Mouse (Mus musculus): ENCODE data around the gene Ptger4. TPM values are rescaled to one million over a fixed set of nuclear protein-coding genes. Genes with fewer than 3 reads are reported as not detected.

Gene Ptger4
- polyA plus RNA-seq, 1 experiment from 2014 or later = 3.4 TPM

- no peak overlapping the region for H3K27ac ChIP-seq (replicated peaks; ENCODE audit: low read depth, low read length)
- 78% methylated on average over 10 of the region's 10 CpGs for WGBS
- no peak overlapping the region for H3K9ac ChIP-seq (ENCODE audit: low read depth, low read length)
- no peak for DNase-seq (ENCODE audit: low spot score)
- no peaks in the 10 kb centered on the region for H3K4me1 ChIP-seq (ENCODE audit: control insufficient read depth, insufficient read depth, low read length)
- H3K4me3 ChIP-seq (ENCODE audit: low read depth, low read length) = no peak overlapping the region
- H3K4me2 ChIP-seq (ENCODE audit: low read depth, low read length) = no peak overlapping the region
- ATAC-seq (ENCODE audit: low read depth) = no peak
- no peaks in the 10 kb centered on the region for H3K36me3 ChIP-seq (ENCODE audit: control insufficient read depth, insufficient read depth, low read length)
- H3K27me3 ChIP-seq (replicated peaks; ENCODE audit: control insufficient read depth, insufficient read depth, low read length) = no peaks in the 10 kb centered on the region
- H3K9me3 ChIP-seq (ENCODE audit: control insufficient read depth, low read length) = no peaks in the 10 kb centered on the region
Measured at GRCm38 (mm10) chr15:5262874-5263504, 19.0 kb upstream of the Ptger4 start.

GRCm38 (mm10) chr15:5262095-5262667 lies 18.2 kb upstream of the Ptger4 start:
- ATAC-seq (ENCODE audit: low read depth) (no peak), DNase-seq (ENCODE audit: low spot score) (no peak)
- no peak overlapping the region for H3K27ac ChIP-seq (replicated peaks; ENCODE audit: low read depth, low read length)
- H3K4me3 ChIP-seq (ENCODE audit: low read depth, low read length) = no peak overlapping the region
- no peaks in the 10 kb centered on the region for H3K36me3 ChIP-seq (ENCODE audit: control insufficient read depth, insufficient read depth, low read length)
- WGBS = 77% methylated on average over 13 of the region's 13 CpGs
- no peak overlapping the region for H3K4me2 ChIP-seq (ENCODE audit: low read depth, low read length)
- H3K4me1 ChIP-seq (ENCODE audit: control insufficient read depth, insufficient read depth, low read length) = no peaks in the 10 kb centered on the region
- no peak overlapping the region for H3K9ac ChIP-seq (ENCODE audit: low read depth, low read length)
- no peaks in the 10 kb centered on the region for H3K27me3 ChIP-seq (replicated peaks; ENCODE audit: control insufficient read depth, insufficient read depth, low read length)
- H3K9me3 ChIP-seq (ENCODE audit: control insufficient read depth, low read length) = no peaks in the 10 kb centered on the region

DNA sequence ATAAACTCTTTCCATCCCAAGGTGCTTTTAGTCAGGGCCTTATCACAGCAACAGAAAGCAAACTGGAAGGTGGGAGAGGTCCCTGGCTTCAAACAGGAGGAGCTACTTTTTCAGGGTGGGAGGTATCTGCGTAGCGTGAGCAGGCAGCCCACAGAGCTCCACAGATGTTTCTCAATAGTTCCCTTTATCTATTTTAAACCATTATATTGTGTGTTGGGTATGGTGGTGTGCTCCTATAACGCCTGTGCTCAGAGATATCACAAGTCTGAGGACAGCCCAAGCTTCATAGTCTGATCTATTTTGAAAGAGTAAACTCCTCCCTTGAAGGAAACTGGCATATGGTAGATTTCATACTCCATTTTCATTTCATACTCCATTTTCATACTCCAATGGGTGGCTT lies 17.0 kb upstream of the Ptger4 start:
- Histone ChIP-seq H3K27ac (replicated peaks; ENCODE audit: low read depth, low read length) (no peak overlapping the region), H3K9ac (ENCODE audit: low read depth, low read length) (no peak overlapping the region), H3K4me1 (ENCODE audit: control insufficient read depth, insufficient read depth, low read length) (no peaks in the 10 kb centered on the region), H3K9me3 (ENCODE audit: control insufficient read depth, low read length) (no peaks in the 10 kb centered on the region), H3K4me2 (ENCODE audit: low read depth, low read length) (no peak overlapping the region), H3K4me3 (ENCODE audit: low read depth, low read length) (no peak overlapping the region), H3K36me3 (ENCODE audit: control insufficient read depth, insufficient read depth, low read length) (no peaks in the 10 kb centered on the region), H3K27me3 (replicated peaks; ENCODE audit: control insufficient read depth, insufficient read depth, low read length) (no peaks in the 10 kb centered on the region)
- no peak for DNase-seq (ENCODE audit: low spot score)
- 80% methylated on average over 3 of the region's 3 CpGs for WGBS
- no peak for ATAC-seq (ENCODE audit: low read depth)

DNA sequence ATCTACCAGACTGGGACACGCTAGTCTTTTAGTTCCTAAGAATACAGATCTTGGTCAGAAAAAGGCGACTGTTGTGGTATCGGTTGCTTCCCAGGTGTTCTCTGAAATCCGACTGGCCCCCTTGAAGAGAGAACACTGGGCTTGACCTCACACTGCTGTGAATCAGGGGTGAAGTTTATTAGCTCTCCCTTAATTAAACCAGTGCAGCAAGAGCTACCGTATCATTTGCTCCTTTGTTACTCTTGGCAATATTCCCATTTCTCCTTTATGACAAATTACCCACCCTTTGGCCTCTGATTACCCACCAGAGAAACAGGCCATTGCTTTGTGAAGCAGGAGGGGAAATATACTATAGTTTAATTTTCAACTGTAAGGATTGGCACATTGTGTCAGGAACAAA lies 16.2 kb upstream of the Ptger4 start:
- no peak overlapping the region for H3K4me2 ChIP-seq (ENCODE audit: low read depth, low read length)
- no peak overlapping the region for H3K27ac ChIP-seq (replicated peaks; ENCODE audit: low read depth, low read length)
- DNase-seq (ENCODE audit: low spot score) (no peak), ATAC-seq (ENCODE audit: low read depth) (no peak)
- no peak overlapping the region for H3K9ac ChIP-seq (ENCODE audit: low read depth, low read length)
- H3K4me3 ChIP-seq (ENCODE audit: low read depth, low read length) = no peak overlapping the region
- no peaks in the 10 kb centered on the region for H3K36me3 ChIP-seq (ENCODE audit: control insufficient read depth, insufficient read depth, low read length)
- H3K27me3 ChIP-seq (replicated peaks; ENCODE audit: control insufficient read depth, insufficient read depth, low read length) = no peaks in the 10 kb centered on the region
- no peaks in the 10 kb centered on the region for H3K9me3 ChIP-seq (ENCODE audit: control insufficient read depth, low read length)
- H3K4me1 ChIP-seq (ENCODE audit: control insufficient read depth, insufficient read depth, low read length) = no peaks in the 10 kb centered on the region
- 51% methylated on average over 5 of the region's 5 CpGs for WGBS

DNA sequence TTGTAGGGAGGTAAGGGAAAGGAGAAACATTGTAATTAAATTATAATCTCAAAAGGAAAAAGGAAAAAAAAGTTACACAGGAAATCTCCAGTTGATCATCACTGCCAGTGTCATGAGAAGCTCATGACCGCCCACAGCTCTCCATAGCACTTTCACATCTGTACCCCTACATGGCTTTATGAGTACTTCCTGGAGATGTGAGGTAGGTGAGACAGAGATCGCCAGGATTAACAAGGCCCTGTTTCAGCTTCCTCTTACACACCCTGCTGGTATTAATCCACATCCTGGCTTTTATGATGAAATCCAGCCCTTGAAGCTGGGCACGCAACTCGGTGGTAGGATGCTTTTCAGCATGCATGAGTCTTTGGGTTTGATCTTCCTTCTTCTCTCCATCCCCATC lies 6.2 kb upstream of the Ptger4 start:
- 82% methylated on average over 4 of the region's 4 CpGs for WGBS
- Histone ChIP-seq H3K27ac (replicated peaks; ENCODE audit: low read depth, low read length) (no peak overlapping the region), H3K9me3 (ENCODE audit: control insufficient read depth, low read length) (no peaks in the 10 kb centered on the region), H3K9ac (ENCODE audit: low read depth, low read length) (no peak overlapping the region), H3K27me3 (replicated peaks; ENCODE audit: control insufficient read depth, insufficient read depth, low read length) (0 out of 2 replicates have a peak, but pooled peaks cover 13% of the 10 kb centered on the region), H3K4me3 (ENCODE audit: low read depth, low read length) (no peak overlapping the region), H3K4me1 (ENCODE audit: control insufficient read depth, insufficient read depth, low read length) (no peaks in the 10 kb centered on the region), H3K36me3 (ENCODE audit: control insufficient read depth, insufficient read depth, low read length) (no peaks in the 10 kb centered on the region), H3K4me2 (ENCODE audit: low read depth, low read length) (no peak overlapping the region)
- no peak for ATAC-seq (ENCODE audit: low read depth)
- no peak for DNase-seq (ENCODE audit: low spot score)

DNA sequence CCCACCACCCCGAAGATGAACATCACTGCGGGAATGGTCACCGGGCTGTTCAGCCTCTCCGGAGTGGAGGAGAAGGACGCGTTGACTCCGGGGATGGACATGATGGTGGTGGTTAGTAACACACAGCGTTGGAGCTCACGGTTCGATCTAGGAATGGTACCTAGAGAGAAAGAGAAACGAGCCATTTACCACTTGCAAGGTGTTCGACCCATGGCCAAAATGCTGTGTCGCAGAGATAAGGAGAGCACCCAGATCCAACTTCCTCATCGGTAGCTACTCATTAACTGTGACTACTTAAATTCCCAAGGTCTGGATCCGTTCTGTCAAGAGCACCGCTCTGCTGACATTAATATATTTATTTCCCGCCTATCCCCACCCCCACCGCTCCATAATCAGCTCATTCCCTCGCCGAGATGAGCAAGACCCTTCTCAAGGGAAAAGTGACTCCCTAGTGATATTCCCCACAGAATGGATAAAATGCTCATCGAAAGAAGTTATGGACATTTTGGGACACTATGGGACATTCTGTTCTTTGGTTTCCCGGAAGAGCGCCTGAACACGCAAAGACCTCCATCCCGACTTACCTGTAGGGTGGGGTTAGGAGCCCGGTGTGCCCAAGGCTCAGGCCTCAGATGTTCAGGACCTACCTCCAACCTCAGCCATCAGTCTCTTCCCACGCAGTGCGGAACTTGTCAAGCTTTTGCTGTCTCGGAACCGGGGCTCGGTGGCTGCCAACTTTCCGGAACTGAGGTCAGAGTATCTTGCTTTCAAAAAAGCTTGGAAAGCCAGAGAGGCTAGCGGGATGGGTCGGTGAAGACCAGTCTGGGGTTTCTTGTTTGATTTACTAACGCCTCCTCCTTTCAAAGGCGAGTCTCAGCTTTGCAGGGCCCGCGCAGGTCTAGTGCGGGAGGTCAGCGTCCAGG lies 690 bp downstream of the Ptger4 start:
- no peak for DNase-seq (ENCODE audit: low spot score)
- Histone ChIP-seq H3K9me3 (ENCODE audit: control insufficient read depth, low read length) (no peaks in the 10 kb centered on the region), H3K4me3 (ENCODE audit: low read depth, low read length) (peak overlapping the region; percentile 62), H3K4me1 (ENCODE audit: control insufficient read depth, insufficient read depth, low read length) (peaks cover 16% of the 10 kb centered on the region; the same call in 1 of the 2 replicates), H3K27ac (replicated peaks; ENCODE audit: low read depth, low read length) (no peak overlapping the region), H3K4me2 (ENCODE audit: low read depth, low read length) (peak overlapping the region; percentile 100), H3K36me3 (ENCODE audit: control insufficient read depth, insufficient read depth, low read length) (no peaks in the 10 kb centered on the region), H3K27me3 (replicated peaks; ENCODE audit: control insufficient read depth, insufficient read depth, low read length) (peaks cover 52% of the 10 kb centered on the region), H3K9ac (ENCODE audit: low read depth, low read length) (peak overlapping the region; percentile 60)
- no peak for ATAC-seq (ENCODE audit: low read depth)
- WGBS = 4% methylated on average over 39 of the region's 40 CpGs

- H3K27me3 ChIP-seq (replicated peaks; ENCODE audit: control insufficient read depth, insufficient read depth, low read length) = peaks cover 52% of the 10 kb centered on the region
- ATAC-seq (ENCODE audit: low read depth) (peak; percentile 34; the same call in 1 of the 2 replicates), DNase-seq (ENCODE audit: low spot score) (peak; percentile 14)
- H3K36me3 ChIP-seq (ENCODE audit: control insufficient read depth, insufficient read depth, low read length) = no peaks in the 10 kb centered on the region
- WGBS = 3% methylated on average over 57 of the region's 61 CpGs
- no peaks in the 10 kb centered on the region for H3K9me3 ChIP-seq (ENCODE audit: control insufficient read depth, low read length)
- H3K4me2 ChIP-seq (ENCODE audit: low read depth, low read length) = peak overlapping the region; percentile 100
- no peak overlapping the region for H3K27ac ChIP-seq (replicated peaks; ENCODE audit: low read depth, low read length)
- H3K4me3 ChIP-seq (ENCODE audit: low read depth, low read length) = peak overlapping the region; percentile 62
- peaks cover 16% of the 10 kb centered on the region; the same call in 1 of the 2 replicates for H3K4me1 ChIP-seq (ENCODE audit: control insufficient read depth, insufficient read depth, low read length)
- peak overlapping the region; percentile 58 for H3K9ac ChIP-seq (ENCODE audit: low read depth, low read length)
Measured at GRCm38 (mm10) chr15:5242241-5243035, 1.5 kb downstream of the Ptger4 start.
